Mouse (Mus musculus) lung, postnatal 0 days (tissue): ENCODE data around the gene Foxe3.

Source experiments
- CTCF ChIP-seq: IDR thresholded peaks from 2 replicates; pipeline ENCODE4 v1.5.1; 2016; ENCODE audit warnings: antibody characterized with exemption, mild to moderate bottlenecking
- EP300 ChIP-seq: IDR thresholded peaks from 2 replicates; pipeline ENCODE4 v1.6.1; 2016; ENCODE audit warnings: antibody characterized with exemption, mild to moderate bottlenecking, control low read depth

DNA sequence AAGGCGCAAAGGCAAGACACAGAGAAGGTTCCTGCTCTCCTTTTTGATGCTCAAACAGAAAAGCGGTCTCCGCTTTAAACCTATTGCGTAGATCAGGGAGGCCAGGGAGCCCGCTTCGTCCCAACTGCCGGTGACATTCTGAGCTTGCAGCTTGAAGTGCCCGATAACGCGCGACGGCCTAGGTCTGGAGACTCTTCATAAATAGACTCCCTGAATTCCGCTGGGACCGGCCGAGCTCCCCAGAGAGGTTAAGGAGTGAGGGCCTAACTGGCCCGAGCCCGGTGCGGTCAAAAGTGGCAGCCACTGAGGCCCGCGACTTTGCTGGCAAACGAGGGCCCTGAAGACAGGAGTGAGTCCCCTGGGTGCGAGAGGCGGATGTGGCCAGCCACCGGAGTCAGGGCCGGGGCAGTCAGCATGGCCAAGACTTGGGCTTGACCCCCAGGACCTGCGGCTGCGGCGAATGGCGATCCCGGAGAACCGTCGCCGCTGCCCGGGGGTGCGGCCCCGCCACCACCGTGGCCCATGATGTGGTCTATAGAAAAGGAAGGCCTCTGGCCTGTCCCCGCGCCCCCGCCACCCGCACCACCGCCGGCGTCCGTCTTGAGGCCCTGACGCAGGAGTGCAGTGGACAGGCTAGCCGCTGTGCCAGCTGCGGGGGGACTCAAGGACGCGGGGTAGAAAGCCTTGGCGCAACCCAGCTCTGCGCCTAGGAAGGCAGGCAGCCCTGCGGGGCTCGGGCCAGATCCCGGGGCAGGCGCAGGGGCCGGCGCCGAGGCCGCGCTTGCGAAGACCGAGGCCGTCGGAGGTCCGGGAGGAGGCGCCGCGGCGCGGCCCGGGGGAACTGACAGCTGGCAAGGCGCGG lies 18.5 kb downstream of the Foxe3 start:
- TF ChIP-seq CTCF, result no peak
- no peak for TF ChIP-seq EP300
